Comparison of ENCODE assay signal across 8 mouse cellular contexts in genomic region chr1:165114460-165115175, GRCm38 (mm10). TPM values are rescaled to one million over a fixed set of nuclear protein-coding genes. Genes with fewer than 3 reads are reported as not detected.
A peak's percentile ranks its signal among the peaks of the same experiment; 100 is the strongest.
DNase-seq lines count a peak whose midpoint lies in the region; ATAC-seq and TF ChIP-seq lines count a peak whose summit lies in the region.

No protein-coding gene starts in this region.

- TF ChIP-seq CTCF in lung, embryonic 14.5 days (IDR thresholded peaks at IDR 0.05; ENCODE audit: low read depth): peak; percentile 43

- no peak overlapping the region for H3K4me3 ChIP-seq in midbrain, embryonic 10.5 days
- no peak overlapping the region for H3K4me3 ChIP-seq in midbrain, embryonic 13.5 days (replicated peaks)
- peak overlapping the region; percentile 21; the same call in 1 of the 2 replicates for H3K4me3 ChIP-seq in embryonic facial prominence, embryonic 10.5 days
- H3K4me3 ChIP-seq in lung, embryonic 14.5 days (ENCODE audit: low read depth, low read length): no peak overlapping the region
- no peak overlapping the region for H3K4me3 ChIP-seq in stomach, embryonic 16.5 days (replicated peaks; ENCODE audit: low read length)

- no peaks in the 10 kb centered on the region for H3K36me3 ChIP-seq in midbrain, embryonic 10.5 days
- H3K36me3 ChIP-seq in midbrain, embryonic 13.5 days: no peaks in the 10 kb centered on the region
- H3K36me3 ChIP-seq in embryonic facial prominence, embryonic 10.5 days (replicated peaks): no peaks in the 10 kb centered on the region
- H3K36me3 ChIP-seq in lung, embryonic 14.5 days (ENCODE audit: insufficient read depth): no peaks in the 10 kb centered on the region
- H3K36me3 ChIP-seq in stomach, embryonic 16.5 days (ENCODE audit: control insufficient read depth, insufficient read depth, low read length): no peaks in the 10 kb centered on the region

- peaks cover 36% of the 10 kb centered on the region for H3K4me1 ChIP-seq in midbrain, embryonic 10.5 days
- H3K4me1 ChIP-seq in midbrain, embryonic 13.5 days (replicated peaks): peaks cover 31% of the 10 kb centered on the region
- peaks cover 18% of the 10 kb centered on the region for H3K4me1 ChIP-seq in embryonic facial prominence, embryonic 10.5 days
- H3K4me1 ChIP-seq in lung, embryonic 14.5 days (ENCODE audit: insufficient read depth): no peaks in the 10 kb centered on the region
- peaks cover 14% of the 10 kb centered on the region; the same call in 1 of the 2 replicates for H3K4me1 ChIP-seq in stomach, embryonic 16.5 days (ENCODE audit: control insufficient read depth, insufficient read depth, low read length)

- WGBS in midbrain, embryonic 10.5 days: 47% methylated on average over 17 of the region's 17 CpGs
- WGBS in midbrain, embryonic 13.5 days: 42% methylated on average over 17 of the region's 17 CpGs
- 46% methylated on average over 17 of the region's 17 CpGs for WGBS in embryonic facial prominence, embryonic 10.5 days
- WGBS in lung, embryonic 14.5 days: 23% methylated on average over 17 of the region's 17 CpGs
- 26% methylated on average over 17 of the region's 17 CpGs for WGBS in stomach, embryonic 16.5 days

- H3K9ac ChIP-seq in midbrain, embryonic 13.5 days (replicated peaks): no peak overlapping the region
- no peak overlapping the region for H3K9ac ChIP-seq in lung, embryonic 14.5 days
- no peak overlapping the region for H3K9ac ChIP-seq in stomach, embryonic 16.5 days (ENCODE audit: low read length)

- peak overlapping the region; percentile 57 for H3K27ac ChIP-seq in midbrain, embryonic 10.5 days (replicated peaks)
- no peak overlapping the region; the same call in 1 of the 2 replicates for H3K27ac ChIP-seq in midbrain, embryonic 13.5 days
- no peak overlapping the region for H3K27ac ChIP-seq in embryonic facial prominence, embryonic 10.5 days (replicated peaks)
- H3K27ac ChIP-seq in lung, embryonic 14.5 days (ENCODE audit: low read depth): peak overlapping the region; percentile 48; the same call in 1 of the 2 replicates
- H3K27ac ChIP-seq in stomach, embryonic 16.5 days (ENCODE audit: low read length): peak overlapping the region; percentile 60; the same call in 1 of the 2 replicates

- no peak for ATAC-seq in midbrain, embryonic 13.5 days
- ATAC-seq in lung, embryonic 14.5 days (ENCODE audit: insufficient read depth): peak; percentile 80
- peak; percentile 61; the same call in 1 of the 2 replicates for ATAC-seq in stomach, embryonic 16.5 days (ENCODE audit: insufficient read depth, low FRiP score)
- ATAC-seq in activated CD4-positive, CD25-positive, alpha-beta regulatory T cell, adult 4 months: no peak

- no peaks in the 10 kb centered on the region for H3K9me3 ChIP-seq in midbrain, embryonic 10.5 days (replicated peaks)
- H3K9me3 ChIP-seq in midbrain, embryonic 13.5 days: no peaks in the 10 kb centered on the region
- no peaks in the 10 kb centered on the region for H3K9me3 ChIP-seq in embryonic facial prominence, embryonic 10.5 days
- no peaks in the 10 kb centered on the region for H3K9me3 ChIP-seq in lung, embryonic 14.5 days (ENCODE audit: low read depth, low read length)
- no peaks in the 10 kb centered on the region for H3K9me3 ChIP-seq in stomach, embryonic 16.5 days (replicated peaks; ENCODE audit: control insufficient read depth, low read length)

- no peak for DNase-seq in midbrain, embryonic 10.5 days (ENCODE audit: low spot score)
- DNase-seq in embryonic facial prominence, embryonic 10.5 days (ENCODE audit: low spot score): peak; percentile 22
- DNase-seq in heart, postnatal 4 days: peak; percentile 72
- peak; percentile 81 for DNase-seq in lung, embryonic 14.5 days
- DNase-seq in cerebellum, adult 9-10 months: no peak

- H3K4me2 ChIP-seq in midbrain, embryonic 13.5 days (replicated peaks): no peak overlapping the region
- H3K4me2 ChIP-seq in lung, embryonic 14.5 days: peak overlapping the region; percentile 34; the same call in 1 of the 2 replicates
- peak overlapping the region; percentile 29 for H3K4me2 ChIP-seq in stomach, embryonic 16.5 days (ENCODE audit: low read depth, low read length)

- peaks cover 13% of the 10 kb centered on the region for H3K27me3 ChIP-seq in midbrain, embryonic 10.5 days (ENCODE audit: low read depth, poor library complexity, severe bottlenecking)
- 0 out of 2 replicates have a peak, but pooled peaks cover 6% of the 10 kb centered on the region for H3K27me3 ChIP-seq in midbrain, embryonic 13.5 days
- H3K27me3 ChIP-seq in embryonic facial prominence, embryonic 10.5 days (replicated peaks; ENCODE audit: low read depth, poor library complexity, severe bottlenecking): peaks cover 6% of the 10 kb centered on the region; the same call in 1 of the 2 replicates
- no peaks in the 10 kb centered on the region for H3K27me3 ChIP-seq in lung, embryonic 14.5 days (ENCODE audit: insufficient read depth, low read length)
- no peaks in the 10 kb centered on the region for H3K27me3 ChIP-seq in stomach, embryonic 16.5 days (ENCODE audit: control insufficient read depth, insufficient read depth, low read length)

RNA-seq across cellular contexts. Expression of gene Tbx19, which starts 46.0 kb away (rescaled TPM):
- not detected in 2 replicates for polyA plus RNA-seq in midbrain, embryonic 10.5 days (2016; fragmentation: Nextera tagmentation; extraction: Ambion mirVana)
- polyA plus RNA-seq in midbrain, embryonic 13.5 days (2015; fragmentation: Nextera tagmentation; extraction: Ambion mirVana): 0.08 TPM in 1 of 2 replicates, not detected in the other
- polyA plus RNA-seq in embryonic facial prominence, embryonic 10.5 days (2016; fragmentation: Nextera tagmentation; extraction: Ambion mirVana): not detected in 2 replicates
- total RNA-seq in heart, postnatal 4 days (2021): not detected
- not detected in 2 replicates for polyA plus RNA-seq in lung, embryonic 14.5 days (2014; fragmentation: Nextera tagmentation; extraction: Ambion mirVana)
- polyA plus RNA-seq in stomach, embryonic 16.5 days (2015; fragmentation: Nextera tagmentation; extraction: Ambion mirVana): not detected in 2 replicates
- polyA plus RNA-seq in activated CD4-positive, CD25-positive, alpha-beta regulatory T cell, adult 4 months (2017; shearing (Covaris generic)): not detected

Comparison
In these comparisons a context has a peak if more than half of its experiments do, and no peak if none do; other contexts are left out.
1. H3K27ac ChIP-seq: peak in midbrain, embryonic 10.5 days (single experiment), lung, embryonic 14.5 days (single experiment) and stomach, embryonic 16.5 days (single experiment); none in midbrain, embryonic 13.5 days (single experiment) and embryonic facial prominence, embryonic 10.5 days (single experiment).
2. DNase-seq: peak in embryonic facial prominence, embryonic 10.5 days (single experiment), heart, postnatal 4 days (single experiment) and lung, embryonic 14.5 days (single experiment); none in midbrain, embryonic 10.5 days (single experiment) and cerebellum, adult 9-10 months (single experiment).
3. ATAC-seq: peak in lung, embryonic 14.5 days (single experiment) and stomach, embryonic 16.5 days (single experiment); none in midbrain, embryonic 13.5 days (single experiment) and activated CD4-positive, CD25-positive, alpha-beta regulatory T cell, adult 4 months (single experiment).